Mouse (Mus musculus) myocyte (in vitro differentiated cells): ENCODE measurements around the gene Mrps18c. TPM values are rescaled to one million over a fixed set of nuclear protein-coding genes. Genes with fewer than 3 reads are reported as not detected.

Experiments
- H3K27me3 ChIP-seq: one replicate; pipeline ENCODE4 v1.6.1; 2011; ENCODE audit not compliant: control insufficient read depth, insufficient read depth, insufficient read length
- H3K36me3 ChIP-seq: one replicate; pipeline ENCODE4 v1.6.1; 2011; ENCODE audit not compliant: control insufficient read depth, insufficient read depth
- H3K4me2 ChIP-seq: one replicate; pipeline ENCODE4 v1.6.1; 2011; ENCODE audit warnings: low read depth, control low read depth
- H3K4me3 ChIP-seq: one replicate; pipeline ENCODE4 v1.5.1; 2011; ENCODE audit warnings: mild to moderate bottlenecking, control low read depth, moderate library complexity
- H3K79me2 ChIP-seq: one replicate; pipeline ENCODE4 v1.6.1; 2011; ENCODE audit not compliant: control insufficient read depth, insufficient read depth
- H3ac ChIP-seq: one replicate; pipeline ENCODE4 v1.6.1; 2011; ENCODE audit not compliant: control insufficient read depth, insufficient read length
- CEBPB ChIP-seq: IDR thresholded peaks from 2 replicates; pipeline ENCODE4 v1.6.1; 2011; ENCODE audit warnings: mild to moderate bottlenecking, moderate library complexity; ENCODE audit not compliant: poor library complexity, insufficient read depth, severe bottlenecking
- E2F4 ChIP-seq: IDR thresholded peaks from one replicate; pipeline ENCODE4 v1.6.1; 2011; ENCODE audit warnings: mild to moderate bottlenecking, control low read depth, moderate library complexity; ENCODE audit not compliant: insufficient read depth
- MAX ChIP-seq: IDR thresholded peaks from one replicate; pipeline ENCODE4 v1.6.1; 2011; ENCODE audit warnings: low read depth, mild to moderate bottlenecking, control low read depth
- MYOD1 ChIP-seq, 3 experiments: IDR thresholded peaks; one replicate each; pipeline ENCODE4 v1.6.1; 2011; ENCODE audit warnings: control low read depth in 2 of 3, low read depth in 2 of 3, mild to moderate bottlenecking in 2 of 3, moderate library complexity in 1 of 3; ENCODE audit not compliant: insufficient read length in 2 of 3, control insufficient read depth in 1 of 3
- MYOG ChIP-seq, 3 experiments: IDR thresholded peaks; one replicate each; pipeline ENCODE4 v1.6.1; 2011; ENCODE audit warnings: control low read depth in 2 of 3, low read depth in 2 of 3, mild to moderate bottlenecking in 2 of 3; ENCODE audit not compliant: insufficient read length in 2 of 3, control insufficient read depth in 1 of 3, insufficient read depth in 1 of 3
- POLR2A ChIP-seq: IDR thresholded peaks from one replicate; pipeline ENCODE4 v1.6.1; 2011; ENCODE audit warnings: low read depth, mild to moderate bottlenecking, control low read depth, moderate library complexity; ENCODE audit not compliant: insufficient read length
- POLR2AphosphoS2 ChIP-seq: IDR thresholded peaks from one replicate; pipeline ENCODE4 v1.6.1; 2011; ENCODE audit warnings: low read depth, control low read depth; ENCODE audit not compliant: insufficient read length
- REST ChIP-seq: IDR thresholded peaks from one replicate; pipeline ENCODE4 v1.6.1; 2011; ENCODE audit warnings: mild to moderate bottlenecking, control low read depth, moderate library complexity; ENCODE audit not compliant: insufficient read depth, insufficient read length
- SRF ChIP-seq: IDR thresholded peaks from one replicate; pipeline ENCODE4 v1.6.1; 2011; ENCODE audit warnings: low read depth; ENCODE audit not compliant: control insufficient read depth, insufficient read length
- TCF12 ChIP-seq: IDR thresholded peaks from one replicate; pipeline ENCODE4 v1.6.1; 2011; ENCODE audit warnings: mild to moderate bottlenecking, control low read depth; ENCODE audit not compliant: poor library complexity, insufficient read depth, severe bottlenecking
- TCF3 ChIP-seq: IDR thresholded peaks from one replicate; pipeline ENCODE4 v1.6.1; 2011; ENCODE audit warnings: low read depth, control low read depth; ENCODE audit not compliant: insufficient read length
- USF1 ChIP-seq: IDR thresholded peaks from one replicate; pipeline ENCODE4 v1.6.1; 2011; ENCODE audit warnings: low read depth, mild to moderate bottlenecking, control low read depth, moderate library complexity
- polyA plus RNA-seq: library from polyadenylated mRNA; unstranded; fragments of >200 nt; fragmentation: generic; extraction: Trizol; gene quantifications from one replicate; pipeline ENCODE4 v1.2.1, GENCODE M21; 2012; ENCODE audit warnings: missing spikeins

Mrps18c gene
- polyA plus RNA-seq, 1 experiment = 71.7 TPM

DNA sequence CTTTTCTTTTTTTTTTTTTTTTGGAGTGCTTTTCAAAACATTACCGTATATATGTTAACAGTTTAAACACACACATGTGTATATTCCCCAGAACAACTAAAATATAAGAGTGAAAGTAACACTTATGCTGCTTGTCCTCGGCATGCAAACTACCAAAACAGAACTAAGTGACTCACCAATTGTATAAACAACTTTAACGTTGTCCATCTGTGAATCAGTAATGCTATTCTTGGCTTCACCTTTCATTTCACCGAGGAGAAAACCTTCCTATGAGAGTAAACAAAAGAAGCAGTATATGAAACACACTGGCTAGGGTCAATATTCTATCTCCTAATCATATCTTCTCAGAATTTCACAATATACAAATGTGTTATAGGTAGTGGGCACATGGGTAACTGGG, 19.9 kb downstream of the Mrps18c start:
- peaks cover 6% of the 10 kb centered on the region for H3K36me3 ChIP-seq
- no peak overlapping the region for H3K4me3 ChIP-seq
- H3ac ChIP-seq = no peak overlapping the region
- H3K4me2 ChIP-seq = peak overlapping the region; percentile 21
- no peak for TF ChIP-seq CEBPB
- TF ChIP-seq POLR2A = no peak
- no peak for TF ChIP-seq SRF
- TF ChIP-seq E2F4 = no peak
- TF ChIP-seq MAX = no peak
- no peak for TF ChIP-seq MYOD1 (IDR thresholded peaks at IDR 0.05; ENCODE audit: control insufficient read depth in 1 of 3, insufficient read length in 2 of 3, low read depth in 2 of 3)
- no peak for TF ChIP-seq USF1
- no peak for TF ChIP-seq REST
- no peak for TF ChIP-seq TCF12
- TF ChIP-seq MYOG (IDR thresholded peaks at IDR 0.05; ENCODE audit: control insufficient read depth in 1 of 3, insufficient read depth in 1 of 3, insufficient read length in 2 of 3, low read depth in 2 of 3) = no peak
- TF ChIP-seq TCF3 = no peak
- TF ChIP-seq POLR2AphosphoS2 = no peak
- H3K27me3 ChIP-seq = no peaks in the 10 kb centered on the region
- peaks cover 5% of the 10 kb centered on the region for H3K79me2 ChIP-seq

DNA sequence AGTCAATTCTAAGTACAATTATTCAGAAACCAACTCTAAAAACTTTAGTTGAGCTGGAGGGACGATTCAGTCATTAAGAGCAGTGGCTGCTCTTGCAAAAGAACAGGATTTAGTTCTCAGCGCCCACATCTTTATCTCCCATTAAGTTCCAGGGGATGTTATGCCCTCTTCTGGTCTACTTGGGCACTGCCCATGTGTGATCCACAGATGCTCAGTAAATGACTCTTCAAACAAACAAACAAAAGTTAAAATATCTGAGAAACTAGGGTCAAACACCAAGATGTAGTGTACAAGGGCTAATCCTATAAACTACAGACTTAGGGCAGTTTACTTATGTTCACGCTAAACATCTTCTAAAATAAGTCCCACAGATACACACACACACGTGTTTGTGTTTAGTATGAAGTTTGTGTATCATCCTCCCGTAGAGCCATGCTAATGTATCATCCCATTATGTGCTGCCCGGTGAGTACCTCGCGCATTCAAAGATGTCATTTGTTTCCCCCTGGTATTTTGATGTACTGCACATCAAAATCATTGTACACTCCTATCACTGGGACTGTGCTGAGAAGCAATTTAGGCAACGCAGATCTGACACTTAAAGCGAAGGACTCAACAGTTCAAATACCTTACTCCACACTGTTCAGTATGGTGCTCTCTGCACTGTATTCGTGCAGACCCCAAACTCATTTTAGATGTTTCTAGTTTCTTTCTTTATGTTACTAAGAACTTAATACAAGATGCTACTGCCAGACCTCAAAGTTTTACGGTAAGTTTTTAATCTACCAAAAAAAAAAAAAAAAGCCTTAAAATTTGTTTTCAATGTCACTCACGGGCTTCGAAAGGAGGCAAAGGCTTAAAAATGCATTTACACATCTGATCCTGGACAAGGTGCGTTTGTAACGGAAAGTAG, 21.4 kb downstream of the Mrps18c start:
- H3ac ChIP-seq = peak overlapping the region; percentile 90
- no peaks in the 10 kb centered on the region for H3K36me3 ChIP-seq
- peaks cover 5% of the 10 kb centered on the region for H3K79me2 ChIP-seq
- no peak for TF ChIP-seq POLR2A
- TF ChIP-seq MYOG (IDR thresholded peaks at IDR 0.05; ENCODE audit: control insufficient read depth in 1 of 3, insufficient read depth in 1 of 3, insufficient read length in 2 of 3, low read depth in 2 of 3) = no peak
- no peak for TF ChIP-seq MYOD1 (IDR thresholded peaks at IDR 0.05; ENCODE audit: control insufficient read depth in 1 of 3, insufficient read length in 2 of 3, low read depth in 2 of 3)
- TF ChIP-seq E2F4 = no peak
- TF ChIP-seq POLR2AphosphoS2 = no peak
- no peak for TF ChIP-seq USF1
- no peak for TF ChIP-seq REST
- peak overlapping the region; percentile 55 for H3K4me3 ChIP-seq
- peak overlapping the region; percentile 72 for H3K4me2 ChIP-seq
- no peaks in the 10 kb centered on the region for H3K27me3 ChIP-seq

DNA sequence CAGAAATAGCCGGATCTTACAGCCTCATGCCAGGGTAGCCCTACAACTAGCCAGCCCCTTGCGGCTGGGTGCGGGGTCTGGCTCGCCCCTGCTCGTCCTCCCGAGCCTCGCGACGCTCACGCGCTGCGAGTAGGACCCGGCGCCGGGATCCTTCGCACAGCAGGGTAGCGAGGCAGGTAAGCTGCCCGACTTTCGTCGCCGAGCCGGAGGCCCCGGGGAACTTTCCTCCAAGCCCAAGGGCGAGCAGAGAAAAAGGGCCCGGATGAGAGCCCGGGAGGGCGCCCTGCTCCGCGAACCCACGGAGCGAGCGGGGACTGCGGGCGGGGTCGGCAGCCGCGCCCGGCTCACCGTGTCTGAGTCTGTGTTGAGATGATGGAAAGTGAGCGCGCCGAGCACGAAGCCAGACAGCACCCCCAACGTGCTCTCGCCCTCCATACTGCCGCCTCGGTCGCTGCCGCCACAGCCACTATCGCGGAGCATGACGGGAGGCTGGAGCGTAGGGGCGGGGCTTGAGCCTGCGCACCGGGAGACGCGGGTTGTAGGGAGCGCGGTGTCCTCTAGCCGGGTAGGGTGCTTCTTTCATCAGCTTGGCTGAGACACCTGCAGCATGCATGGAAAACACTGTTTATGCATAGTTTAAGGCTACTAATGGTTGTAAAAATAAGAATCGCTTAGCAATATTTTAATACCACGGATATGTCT, 22.2 kb downstream of the Mrps18c start, which contains the start of gene Abraxas1:
TSS of gene Abraxas1 (minus strand) at position 483 of the 702 bp plus-strand sequence.
- peaks cover 5% of the 10 kb centered on the region for H3K79me2 ChIP-seq
- no peaks in the 10 kb centered on the region for H3K27me3 ChIP-seq
- no peaks in the 10 kb centered on the region for H3K36me3 ChIP-seq
- peak within 1 kb of the TSS; percentile 90 for H3ac ChIP-seq
- peak within 1 kb of the TSS; percentile 90 for H3K4me2 ChIP-seq
- H3K4me3 ChIP-seq = peak within 1 kb of the TSS; percentile 55
- TF ChIP-seq USF1 (no peak), MYOD1 (IDR thresholded peaks at IDR 0.05; ENCODE audit: control insufficient read depth in 1 of 3, insufficient read length in 2 of 3, low read depth in 2 of 3) (peak in 1 of 3 experiments; percentile 33), TCF3 (no peak), CEBPB (no peak), MAX (peak; percentile 38), POLR2A (peak; percentile 99), TCF12 (no peak), SRF (peak; percentile 67), MYOG (IDR thresholded peaks at IDR 0.05; ENCODE audit: control insufficient read depth in 1 of 3, insufficient read depth in 1 of 3, insufficient read length in 2 of 3, low read depth in 2 of 3) (peak in 1 of 3 experiments; percentile 38), POLR2AphosphoS2 (peak; percentile 100), E2F4 (peak; percentile 64), REST (peak; percentile 50)

DNA sequence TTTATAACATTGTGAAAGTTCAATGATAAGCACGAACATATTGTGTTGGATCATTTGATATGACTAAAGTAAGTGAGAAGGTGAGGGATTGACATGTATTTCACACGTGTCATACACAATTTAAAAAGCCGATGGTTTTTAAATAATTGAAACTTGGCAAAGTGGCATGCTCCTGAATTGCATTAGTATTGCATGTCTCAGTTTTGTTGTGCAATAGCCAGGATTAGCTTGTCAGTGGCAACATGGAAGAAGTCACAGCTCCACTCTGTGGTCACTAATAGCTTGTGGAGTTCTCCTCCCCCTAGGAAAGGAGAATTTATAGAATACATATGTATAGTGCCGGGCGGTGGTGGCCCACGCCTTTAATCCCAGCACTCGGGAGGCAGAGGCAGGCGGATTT, 22.9 kb downstream of the Mrps18c start:
- H3ac ChIP-seq = peak overlapping the region; percentile 90
- H3K79me2 ChIP-seq = peaks cover 5% of the 10 kb centered on the region
- peak overlapping the region; percentile 90 for H3K4me2 ChIP-seq
- no peaks in the 10 kb centered on the region for H3K36me3 ChIP-seq
- peak overlapping the region; percentile 55 for H3K4me3 ChIP-seq
- TF ChIP-seq TCF3 (no peak), TCF12 (no peak), MYOD1 (IDR thresholded peaks at IDR 0.05; ENCODE audit: control insufficient read depth in 1 of 3, insufficient read length in 2 of 3, low read depth in 2 of 3) (no peak), MAX (peak; percentile 31), USF1 (no peak), REST (no peak), CEBPB (peak; percentile 99), POLR2A (no peak)
- no peaks in the 10 kb centered on the region for H3K27me3 ChIP-seq
